Mouse (Mus musculus) gastrocnemius, postnatal 10 days (tissue): ENCODE data around the gene Zc2hc1c. TPM values are rescaled to one million over a fixed set of nuclear protein-coding genes. Genes with fewer than 3 reads are reported as not detected.
"Not testable (repeated sequence)": the region's sequence is repeated elsewhere in the genome, so short reads cannot be mapped to it uniquely, and the experiment has no call there.

Experiments
- DNase-seq: peaks from one replicate; pipeline ENCODE4 v3.0.0; 2021; ENCODE audit warnings: mixed read lengths
- long read RNA-seq, 2 experiments: library from polyadenylated mRNA; stranded (forward); transcript quantifications; one replicate each; pipeline ENCODE4 v2.0.0; 2021
- total RNA-seq, 2 experiments: library from RNA; stranded (reverse); gene quantifications; 2 replicates each; pipeline ENCODE4 v1.2.3; 2021

The Zc2hc1c gene
- under 1 TPM; 0.63 TPM for total RNA-seq
- long read RNA-seq, experiment 1, partial matches to known transcripts, result 1 of 1 reads
- long read RNA-seq, experiment 1, other reads (novel, unspliced or antisense), result 0 of 1 reads
- long read RNA-seq, experiment 2, partial matches to known transcripts, result 0 of 1 reads
- long read RNA-seq, experiment 2, other reads (novel, unspliced or antisense), result 1 of 1 reads

GRCm38 (mm10) chr12:85288486-85289156 lies at the start of gene Zc2hc1c:
Zc2hc1c (plus strand) TSS chr12:85288591.
- DNase-seq, result peak; percentile 84

GRCm38 (mm10) chr12:85252083-85252482 lies 36.3 kb upstream of the Zc2hc1c start:
- DNase-seq, result no peak

- no peak for DNase-seq
These were observed 32.2 kb upstream of the Zc2hc1c start for GRCm38 (mm10) chr12:85256074-85256751.

GRCm38 (mm10) chr12:85257008-85257639 lies 31.3 kb upstream of the Zc2hc1c start:
- no peak for DNase-seq

GRCm38 (mm10) chr12:85262489-85262888 lies 25.9 kb upstream of the Zc2hc1c start:
- no peak for DNase-seq

GRCm38 (mm10) chr12:85263190-85263589 lies 25.2 kb upstream of the Zc2hc1c start:
- DNase-seq, result no peak

- DNase-seq, result no peak
These were observed 23.9 kb upstream of the Zc2hc1c start for GRCm38 (mm10) chr12:85264531-85264930.

GRCm38 (mm10) chr12:85264940-85265339 lies 23.5 kb upstream of the Zc2hc1c start:
- no peak for DNase-seq

GRCm38 (mm10) chr12:85266248-85266647 lies 22.1 kb upstream of the Zc2hc1c start:
- no peak for DNase-seq

GRCm38 (mm10) chr12:85269821-85270220 lies 18.6 kb upstream of the Zc2hc1c start:
- DNase-seq, result no peak

GRCm38 (mm10) chr12:85270319-85270718 lies 18.1 kb upstream of the Zc2hc1c start, which contains the start of gene Mlh3:
Mlh3 (minus strand) TSS chr12:85270599.
- peak; percentile 77 for DNase-seq

- DNase-seq, result no peak
These were observed 17.1 kb upstream of the Zc2hc1c start for GRCm38 (mm10) chr12:85271132-85271842.

GRCm38 (mm10) chr12:85271843-85272206 lies 16.6 kb upstream of the Zc2hc1c start:
- no peak for DNase-seq

GRCm38 (mm10) chr12:85273508-85273907 lies 14.9 kb upstream of the Zc2hc1c start:
- DNase-seq, result no peak

- no peak for DNase-seq
These were observed 12.1 kb upstream of the Zc2hc1c start for GRCm38 (mm10) chr12:85276273-85276672.

- DNase-seq, result no peak
These were observed 9.5 kb upstream of the Zc2hc1c start for GRCm38 (mm10) chr12:85278919-85279318.

- DNase-seq, result no peak
These were observed 8.9 kb upstream of the Zc2hc1c start for GRCm38 (mm10) chr12:85279396-85280080.

- peak; percentile 94 for DNase-seq
These were observed 8.1 kb upstream of the Zc2hc1c start for GRCm38 (mm10) chr12:85280105-85280844.

- no peak for DNase-seq
These were observed 7.3 kb upstream of the Zc2hc1c start for GRCm38 (mm10) chr12:85280845-85281651.

GRCm38 (mm10) chr12:85281756-85282155 lies 6.6 kb upstream of the Zc2hc1c start:
- DNase-seq, result not testable (repeated sequence)
